Mouse (Mus musculus) CH12.LX (cell line): ENCODE measurements at regions not wholly inside any gene's neighbourhood (a gene's known extent, or its start where the extent isn't known, plus 50 kb on each side); places are given as distances from the start of the nearest gene placed in this dataset.

Experiments used
- DNase-seq: peaks from one replicate; pipeline ENCODE4 v3.0.0-alpha.2; 2013; ENCODE audit errors: extremely low read depth
- H3K27ac ChIP-seq: 2 replicates; pipeline ENCODE4 v1.5.1; 2012; ENCODE audit warnings: low read depth, mild to moderate bottlenecking, control low read depth, moderate library complexity; ENCODE audit not compliant: insufficient read depth
- H3K27me3 ChIP-seq: replicated peaks from 2 replicates; pipeline ENCODE3; 2012; ENCODE audit warnings: inconsistent platforms
- H3K36me3 ChIP-seq, 2 experiments: replicated peaks in 1 of 2; 2 replicates each; pipeline versions ENCODE3 to v1.6.1; 2012; ENCODE audit warnings: inconsistent platforms in 1 of 2, low read length in 1 of 2, mild to moderate bottlenecking in 1 of 2, mixed read lengths in 1 of 2, moderate library complexity in 1 of 2; ENCODE audit not compliant: control insufficient read depth in 1 of 2, insufficient read depth in 1 of 2
- H3K4me1 ChIP-seq, 2 experiments: 2 replicates each; pipeline ENCODE4 v1.6.1; 2012; ENCODE audit warnings: inconsistent platforms in 1 of 2, moderate library complexity in 1 of 2; ENCODE audit not compliant: insufficient read depth in 2 of 2, control insufficient read depth in 1 of 2
- H3K4me2 ChIP-seq: 2 replicates; pipeline ENCODE4 v1.6.1; 2012; ENCODE audit warnings: low read depth, mild to moderate bottlenecking, control low read depth; ENCODE audit not compliant: poor library complexity, insufficient read depth, severe bottlenecking
- H3K4me3 ChIP-seq, 3 experiments: fragments of 150-350 bp in 1 of 3; sonication (generic) in 1 of 3; replicated peaks in 1 of 3; 2 replicates each; pipeline versions ENCODE3 to v1.5.1; 2011 to 2012; ENCODE audit warnings: low read depth in 2 of 3, low read length in 2 of 3, mild to moderate bottlenecking in 2 of 3, moderate library complexity in 2 of 3, control low read depth in 1 of 3, improper control_type of control experiment in 1 of 3, inconsistent platforms in 1 of 3, mixed read lengths in 1 of 3; ENCODE audit not compliant: poor library complexity in 1 of 3
- H3K79me2 ChIP-seq: replicated peaks from 2 replicates; pipeline ENCODE4 v1.6.1; 2012; ENCODE audit warnings: mild to moderate bottlenecking, moderate library complexity; ENCODE audit not compliant: control insufficient read depth, poor library complexity, insufficient read depth, severe bottlenecking; ENCODE audit errors: extremely low read depth
- H3K9ac ChIP-seq: 2 replicates; pipeline ENCODE4 v1.6.1; 2012; ENCODE audit warnings: low read depth, mild to moderate bottlenecking, control low read depth, moderate library complexity; ENCODE audit not compliant: insufficient read depth
- H3K9me3 ChIP-seq: replicated peaks from 2 replicates; pipeline ENCODE3; 2012; ENCODE audit warnings: low read length, inconsistent platforms, mixed read lengths
- CHD1 ChIP-seq: IDR thresholded peaks from 2 replicates; pipeline ENCODE4 v1.6.1; 2012; ENCODE audit warnings: low read depth, low read length, improper control_type of control experiment, inconsistent platforms
- CHD2 ChIP-seq: IDR thresholded peaks from 2 replicates; pipeline ENCODE4 v1.6.1; 2011; ENCODE audit warnings: low read length, improper control_type of control experiment
- E2F4 ChIP-seq: IDR thresholded peaks from 2 replicates; pipeline ENCODE4 v1.6.1; 2011; ENCODE audit warnings: low read depth, low read length, improper control_type of control experiment; ENCODE audit not compliant: insufficient replicate concordance
- ELF1 ChIP-seq: IDR thresholded peaks from 2 replicates; pipeline ENCODE4 v1.6.1; 2014; ENCODE audit warnings: low read depth, mild to moderate bottlenecking, inconsistent platforms, low read length, improper control_type of control experiment
- EP300 ChIP-seq: IDR thresholded peaks from 2 replicates; pipeline ENCODE4 v1.6.1; 2011; ENCODE audit warnings: low read length, improper control_type of control experiment
- ETS1 ChIP-seq: conservative IDR thresholded peaks from 2 replicates; pipeline ENCODE4 v1.6.1; 2012; ENCODE audit warnings: low read depth, mild to moderate bottlenecking, inconsistent platforms, low read length, improper control_type of control experiment, moderate library complexity
- GABPA ChIP-seq: IDR thresholded peaks from 2 replicates; pipeline ENCODE4 v1.6.1; 2012; ENCODE audit warnings: low read depth, low read length, improper control_type of control experiment, inconsistent platforms; ENCODE audit not compliant: insufficient replicate concordance
- IRF4 ChIP-seq: IDR thresholded peaks from 2 replicates; pipeline ENCODE4 v1.6.1; 2014; ENCODE audit warnings: low read depth, mild to moderate bottlenecking, inconsistent platforms, low read length, improper control_type of control experiment
- JUN ChIP-seq: IDR thresholded peaks from 2 replicates; pipeline ENCODE4 v1.6.1; 2011; ENCODE audit warnings: low read depth, mild to moderate bottlenecking, low read length, improper control_type of control experiment, moderate library complexity; ENCODE audit not compliant: insufficient read depth
- JUND ChIP-seq: conservative IDR thresholded peaks from 2 replicates; pipeline ENCODE4 v1.6.1; 2011; ENCODE audit warnings: low read depth, low read length, improper control_type of control experiment
- KAT2A ChIP-seq: IDR thresholded peaks from 2 replicates; pipeline ENCODE4 v1.6.1; 2012; ENCODE audit warnings: low read length, improper control_type of control experiment, inconsistent platforms; ENCODE audit not compliant: insufficient replicate concordance
- MAFK ChIP-seq: IDR thresholded peaks from 2 replicates; pipeline ENCODE4 v1.6.1; 2011; ENCODE audit warnings: low read length, improper control_type of control experiment; ENCODE audit not compliant: insufficient replicate concordance
- MAX ChIP-seq: IDR thresholded peaks from 2 replicates; pipeline ENCODE4 v1.6.1; 2011; ENCODE audit warnings: low read length, improper control_type of control experiment
- MEF2A ChIP-seq: IDR thresholded peaks from 2 replicates; pipeline ENCODE4 v1.6.1; 2014; ENCODE audit warnings: low read depth, mild to moderate bottlenecking, inconsistent platforms, low read length, improper control_type of control experiment, borderline replicate concordance
- MYC ChIP-seq: IDR thresholded peaks from 2 replicates; pipeline ENCODE4 v1.6.1; 2011; ENCODE audit warnings: low read depth, mild to moderate bottlenecking, improper control_type of control experiment, low read length
- NELFE ChIP-seq: IDR thresholded peaks from 2 replicates; pipeline ENCODE4 v1.6.1; 2011; ENCODE audit warnings: low read depth, low read length, improper control_type of control experiment
- POLR2AphosphoS2 ChIP-seq: IDR thresholded peaks from 2 replicates; pipeline ENCODE4 v1.6.1; 2011; ENCODE audit warnings: low read depth, low read length, improper control_type of control experiment
- RAD21 ChIP-seq: IDR thresholded peaks from 2 replicates; pipeline ENCODE4 v1.6.1; 2011; ENCODE audit warnings: low read depth, mild to moderate bottlenecking, low read length, improper control_type of control experiment, moderate library complexity
- RCOR1 ChIP-seq: conservative IDR thresholded peaks from 2 replicates; pipeline ENCODE4 v1.6.1; 2012; ENCODE audit warnings: low read depth, mild to moderate bottlenecking, inconsistent platforms, low read length, improper control_type of control experiment
- SIN3A ChIP-seq: IDR thresholded peaks from 2 replicates; pipeline ENCODE4 v1.6.1; 2012; ENCODE audit warnings: low read length, improper control_type of control experiment, inconsistent platforms
- SMC3 ChIP-seq: IDR thresholded peaks from 2 replicates; pipeline ENCODE4 v1.6.1; 2011; ENCODE audit warnings: low read depth, low read length, improper control_type of control experiment
- TCF12 ChIP-seq: IDR thresholded peaks from 2 replicates; pipeline ENCODE4 v1.6.1; 2014; ENCODE audit warnings: low read depth, mild to moderate bottlenecking, inconsistent platforms, low read length, improper control_type of control experiment
- UBTF ChIP-seq: IDR thresholded peaks from 2 replicates; pipeline ENCODE4 v1.6.1; 2012; ENCODE audit warnings: low read depth, mild to moderate bottlenecking, inconsistent platforms, low read length, improper control_type of control experiment, moderate library complexity
- USF1 ChIP-seq: IDR thresholded peaks from 2 replicates; pipeline ENCODE4 v1.6.1; 2014; ENCODE audit warnings: low read depth, mild to moderate bottlenecking, inconsistent platforms, low read length, improper control_type of control experiment
- USF2 ChIP-seq: conservative IDR thresholded peaks from 2 replicates; pipeline ENCODE4 v1.6.1; 2011; ENCODE audit warnings: low read depth, low read length, improper control_type of control experiment
- ZC3H11A ChIP-seq: IDR thresholded peaks from 2 replicates; pipeline ENCODE4 v1.6.1; 2012; ENCODE audit warnings: low read depth, mild to moderate bottlenecking, inconsistent platforms, low read length, improper control_type of control experiment
- ZKSCAN1 ChIP-seq: IDR thresholded peaks from 2 replicates; pipeline ENCODE4 v1.6.1; 2012; ENCODE audit warnings: low read depth, inconsistent platforms, low read length, improper control_type of control experiment, borderline replicate concordance
- ZMIZ1 ChIP-seq: IDR thresholded peaks from 2 replicates; pipeline ENCODE4 v1.6.1; 2012; ENCODE audit warnings: low read depth, mild to moderate bottlenecking, inconsistent platforms, low read length, improper control_type of control experiment
- dilution Hi-C: fragments of 300-500 bp; cut with MboI; formaldehyde crosslinking; loops from 2 replicates; pipeline ENCODE4 v1.14.3; 2020; ENCODE audit warnings: low sequenced_read_pairs; ENCODE audit not compliant: extremely low pct_unique_long_range_greater_than_20kb, extremely low pct_ligation_motif_present
- in situ Hi-C: fragments of 300-500 bp; cut with MboI; formaldehyde crosslinking; loops from 3 replicates; pipeline ENCODE4 v1.14.3; 2019; ENCODE audit warnings: low sequenced_read_pairs, low pct_ligation_motif_present, low pct_unique_long_range_greater_than_20kb, mixed read lengths

GRCm38 (mm10) chr13:107493765-107494164 lies 471.8 kb upstream of the Kif2a start:
- no peak overlapping the region for H3K27ac ChIP-seq
- DNase-seq: no peak
- no peaks in the 10 kb centered on the region for H3K79me2 ChIP-seq
- no peak overlapping the region for H3K4me2 ChIP-seq
- in situ Hi-C loops: no loop called here
- no peak overlapping the region for H3K9ac ChIP-seq
- H3K9me3 ChIP-seq: no peaks in the 10 kb centered on the region
- H3K27me3 ChIP-seq: peaks cover 2% of the 10 kb centered on the region
- no peak overlapping the region for H3K4me3 ChIP-seq
- TF ChIP-seq ZKSCAN1: no peak
- TF ChIP-seq CHD2: no peak
- no peak for TF ChIP-seq ETS1
- no peak for TF ChIP-seq USF1
- no peak for TF ChIP-seq JUN
- TF ChIP-seq MEF2A: no peak
- no peak for TF ChIP-seq UBTF
- TF ChIP-seq NELFE: no peak
- no peak for TF ChIP-seq SIN3A
- TF ChIP-seq KAT2A: no peak
- no peak for TF ChIP-seq CHD1
- TF ChIP-seq MAFK: no peak
- TF ChIP-seq RCOR1: no peak
- TF ChIP-seq TCF12: no peak
- TF ChIP-seq USF2: no peak
- no peak for TF ChIP-seq E2F4
- TF ChIP-seq RAD21: no peak
- TF ChIP-seq MYC: no peak
- TF ChIP-seq MAX: no peak
- no peak for TF ChIP-seq GABPA
- no peaks in the 10 kb centered on the region for H3K36me3 ChIP-seq
- H3K4me1 ChIP-seq: 0 out of 4 replicates have a peak, but pooled peaks cover 0 to 3% of the 10 kb centered on the region in 2 experiments
- dilution Hi-C loops: no loop called here

GRCm38 (mm10) chr13:107492448-107492847 lies 470.5 kb upstream of the Kif2a start:
- in situ Hi-C loops: no loop called here
- DNase-seq: no peak
- Histone ChIP-seq H3K36me3 (no peaks in the 10 kb centered on the region), H3K9me3 (no peaks in the 10 kb centered on the region), H3K27ac (no peak overlapping the region), H3K9ac (no peak overlapping the region), H3K79me2 (no peaks in the 10 kb centered on the region), H3K4me1 (0 out of 4 replicates have a peak, but pooled peaks cover 0 to 3% of the 10 kb centered on the region in 2 experiments), H3K27me3 (no peaks in the 10 kb centered on the region), H3K4me2 (no peak overlapping the region), H3K4me3 (no peak overlapping the region)
- no peak for TF ChIP-seq IRF4
- no peak for TF ChIP-seq ELF1
- no peak for TF ChIP-seq JUN
- no peak for TF ChIP-seq POLR2AphosphoS2
- no peak for TF ChIP-seq JUND
- no peak for TF ChIP-seq ZC3H11A
- TF ChIP-seq MAX: no peak
- no peak for TF ChIP-seq RAD21
- TF ChIP-seq NELFE: no peak
- no peak for TF ChIP-seq EP300
- no peak for TF ChIP-seq ZKSCAN1
- TF ChIP-seq ZMIZ1: no peak
- no peak for TF ChIP-seq SMC3
- TF ChIP-seq USF2: no peak
- dilution Hi-C loops: no loop called here
